Mouse (Mus musculus): Measurements from ENCODE around the gene Gga2.

DNA sequence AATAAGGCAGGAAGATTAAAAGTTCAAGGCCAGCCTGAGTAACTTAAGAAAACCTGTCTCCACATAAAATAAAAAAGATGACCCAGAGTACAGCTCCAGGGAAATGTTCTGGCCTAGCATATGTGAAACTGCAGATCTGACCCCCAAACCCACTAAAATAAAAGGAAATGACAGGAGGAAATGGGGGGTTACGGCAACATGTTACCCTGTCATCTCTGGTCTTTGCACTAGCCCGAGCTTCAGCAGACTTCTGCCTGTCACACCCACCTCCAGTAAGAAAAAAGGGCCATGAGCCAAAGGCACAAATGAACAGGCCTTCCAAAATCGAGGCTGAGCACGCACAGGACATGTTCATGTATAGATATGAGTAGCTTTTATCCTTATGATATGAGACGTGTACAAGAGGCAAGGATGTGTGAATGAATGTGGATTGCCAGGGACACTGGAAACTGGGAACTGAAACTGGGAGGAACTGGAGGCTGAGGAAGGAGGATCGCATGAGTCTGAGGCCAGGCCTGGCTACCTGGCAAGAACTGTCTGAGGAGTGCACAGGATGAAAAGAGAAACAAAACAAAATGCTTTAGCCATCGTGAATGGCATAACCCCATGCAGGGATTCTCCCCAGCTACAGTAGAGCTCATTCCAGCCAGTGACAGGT, 59.0 kb downstream of the Gga2 start:
- TF ChIP-seq CTCF (conservative IDR thresholded peaks at IDR 0.05; ENCODE audit: insufficient read depth, insufficient read length, low read depth, low read length), result no peak
- no peak for TF ChIP-seq POLR2A (IDR thresholded peaks at IDR 0.05; ENCODE audit: low read depth, low read length)

Data from kidney, adult 2 months (tissue).